8 mouse cellular contexts compared by ENCODE assay signal in the genomic region with DNA sequence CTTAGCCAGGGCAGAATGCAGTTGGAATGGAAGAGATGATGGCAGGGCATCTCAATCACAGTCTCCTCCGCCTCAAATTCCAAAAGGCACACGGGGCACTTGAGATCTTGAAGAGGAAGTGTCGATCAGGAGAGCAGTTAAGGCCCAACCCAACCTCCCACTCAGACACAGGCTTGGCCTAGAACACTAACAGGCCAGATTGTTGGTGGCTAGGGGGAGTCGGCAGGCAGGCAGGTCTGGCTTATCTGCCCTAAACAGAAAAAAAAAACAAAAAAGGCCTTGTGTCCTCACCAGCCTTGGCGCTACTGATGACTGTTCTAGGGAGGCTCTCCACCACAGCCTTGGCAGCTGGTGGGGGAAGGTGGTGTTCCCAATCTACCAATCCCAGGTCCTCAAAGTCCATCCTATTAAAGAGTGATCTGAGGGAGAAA. TPM values are rescaled to one million over a fixed set of nuclear protein-coding genes. Genes with fewer than 3 reads are reported as not detected.
DNase-seq lines count a peak whose midpoint lies in the region; ATAC-seq and TF ChIP-seq lines count a peak whose summit lies in the region.

No protein-coding gene starts in this region.

- H3K4me2 ChIP-seq in embryonic facial prominence, embryonic 15.5 days (replicated peaks): peak overlapping the region; percentile 72
- peak overlapping the region; percentile 79 for H3K4me2 ChIP-seq in limb, embryonic 14.5 days (replicated peaks; ENCODE audit: low read depth, low read length, severe bottlenecking)

- H3K4me3 ChIP-seq in layer of hippocampus, adult 2 months: peak overlapping the region; percentile 82
- peak overlapping the region; percentile 89 for H3K4me3 ChIP-seq in embryonic facial prominence, embryonic 15.5 days (replicated peaks)
- H3K4me3 ChIP-seq in limb, embryonic 14.5 days (replicated peaks; ENCODE audit: low read length): peak overlapping the region; percentile 69
- peak overlapping the region; percentile 82; the same call in 1 of the 2 replicates for H3K4me3 ChIP-seq in olfactory bulb, adult 2 months (ENCODE audit: insufficient read depth, low read depth, low read length)

- no peak for ATAC-seq in embryonic facial prominence, embryonic 15.5 days (ENCODE audit: insufficient number of reproducible peaks, low FRiP score, low TSS enrichment, low read depth)
- no peak for ATAC-seq in limb, embryonic 14.5 days (ENCODE audit: low FRiP score, low read depth)

- H3K27ac ChIP-seq in layer of hippocampus, adult 2 months: peak overlapping the region; percentile 90
- H3K27ac ChIP-seq in embryonic facial prominence, embryonic 15.5 days (replicated peaks): no peak overlapping the region
- H3K27ac ChIP-seq in limb, embryonic 14.5 days (replicated peaks; ENCODE audit: low read depth, low read length): no peak overlapping the region
- H3K27ac ChIP-seq in olfactory bulb, adult 2 months (ENCODE audit: insufficient read depth, low read depth, low read length): no peak overlapping the region

- H3K9ac ChIP-seq in embryonic facial prominence, embryonic 15.5 days: 0 out of 2 replicates have a peak overlapping the region, but pooled peaks have one; percentile 64
- H3K9ac ChIP-seq in limb, embryonic 14.5 days (ENCODE audit: low read depth, low read length, severe bottlenecking): no peak overlapping the region

- TF ChIP-seq POLR2A in limb, embryonic 14.5 days (IDR thresholded peaks at IDR 0.05; ENCODE audit: borderline replicate concordance, extremely low read depth, insufficient read depth, insufficient read length): no peak
- TF ChIP-seq POLR2A in olfactory bulb, adult 2 months (IDR thresholded peaks at IDR 0.05; ENCODE audit: insufficient read depth, low read depth, low read length): no peak

- H3K4me1 ChIP-seq in embryonic facial prominence, embryonic 15.5 days: peaks cover 34% of the 10 kb centered on the region
- H3K4me1 ChIP-seq in limb, embryonic 14.5 days (ENCODE audit: control insufficient read depth, insufficient read depth, low read length): peaks cover 10% of the 10 kb centered on the region
- peaks cover 16% of the 10 kb centered on the region for H3K4me1 ChIP-seq in olfactory bulb, adult 2 months (ENCODE audit: control insufficient read depth, insufficient read depth, low read length)

- no peak for TF ChIP-seq CTCF in layer of hippocampus, adult 2 months (conservative IDR thresholded peaks at IDR 0.05)
- no peak for TF ChIP-seq CTCF in olfactory bulb, adult 2 months (IDR thresholded peaks at IDR 0.05; ENCODE audit: insufficient read depth, low read depth, low read length)

- peaks cover 16% of the 10 kb centered on the region for H3K36me3 ChIP-seq in embryonic facial prominence, embryonic 15.5 days
- H3K36me3 ChIP-seq in limb, embryonic 14.5 days (ENCODE audit: control insufficient read depth, insufficient read depth, low read length): peaks cover 22% of the 10 kb centered on the region

- H3K27me3 ChIP-seq in embryonic facial prominence, embryonic 15.5 days: no peaks in the 10 kb centered on the region
- no peaks in the 10 kb centered on the region for H3K27me3 ChIP-seq in limb, embryonic 14.5 days (ENCODE audit: control insufficient read depth, insufficient read depth, low read length)

- no peak for DNase-seq in layer of hippocampus, adult 2 months (ENCODE audit: low spot score in 2 of 2)
- no peak for DNase-seq in layer of hippocampus, postnatal 25 days (ENCODE audit: extremely low spot score in 1 of 2, low spot score in 1 of 2)
- DNase-seq in limb, embryonic 14.5 days (ENCODE audit: low spot score): no peak
- no peak for DNase-seq in right cerebral cortex, postnatal 4 days
- no peak for DNase-seq in urinary bladder, postnatal 36 days (ENCODE audit: low spot score in 2 of 2)
- DNase-seq in gastrocnemius, postnatal 4 days (ENCODE audit: low spot score in 2 of 2): no peak

- H3K9me3 ChIP-seq in embryonic facial prominence, embryonic 15.5 days (replicated peaks): no peaks in the 10 kb centered on the region
- H3K9me3 ChIP-seq in limb, embryonic 14.5 days (ENCODE audit: control insufficient read depth, low read length): no peaks in the 10 kb centered on the region

- WGBS in embryonic facial prominence, embryonic 15.5 days: 58% methylated on average over 5 of the region's 5 CpGs
- 77% methylated on average over 5 of the region's 5 CpGs for WGBS in limb, embryonic 14.5 days
- 57% methylated on average over 5 of the region's 5 CpGs for WGBS in olfactory bulb, adult 2 months

RNA-seq across cellular contexts. Expression of a gene that starts 5.6 kb away (rescaled TPM):
- total RNA-seq in layer of hippocampus, adult 2 months (2021): 10 to 100 TPM; 74.7 to 86.1 TPM
- total RNA-seq in layer of hippocampus, postnatal 25 days (2021): 10 to 100 TPM; 75.9 to 83.5 TPM
- 106 and 120 TPM in 2 replicates for polyA plus RNA-seq in embryonic facial prominence, embryonic 15.5 days (2015; fragmentation: Nextera tagmentation; extraction: Ambion mirVana)
- polyA plus RNA-seq in limb, embryonic 14.5 days (2012; rRNA removed): 65.7 and 79.5 TPM in 2 replicates
- polyA plus RNA-seq in limb, embryonic 14.5 days (2014; fragmentation: Nextera tagmentation; extraction: Ambion mirVana): 84.4 and 85.6 TPM in 2 replicates
- not detected in 2 replicates for polyA plus RNA-seq in olfactory bulb, adult 2 months (2012; ENCODE audit: insufficient read depth, insufficient read length, low replicate concordance, missing spikeins)
- total RNA-seq in gastrocnemius, postnatal 4 days (2021): 10 to 100 TPM; 36.8 to 41.5 TPM

RNA-seq across cellular contexts. Expression of a gene that starts 5.9 kb away (rescaled TPM):
- total RNA-seq in layer of hippocampus, adult 2 months (2021): 10 to 100 TPM in 1 of 2 experiments, 1 to 10 TPM in 1; 9.6 to 11.3 TPM
- total RNA-seq in layer of hippocampus, postnatal 25 days (2021): 10 to 100 TPM in 1 of 2 experiments, 1 to 10 TPM in 1; 8.5 to 11.9 TPM
- 14.7 and 15.2 TPM in 2 replicates for polyA plus RNA-seq in embryonic facial prominence, embryonic 15.5 days (2015; fragmentation: Nextera tagmentation; extraction: Ambion mirVana)
- 32.9 and 50.5 TPM in 2 replicates for polyA plus RNA-seq in limb, embryonic 14.5 days (2012; rRNA removed)
- 16.0 and 16.1 TPM in 2 replicates for polyA plus RNA-seq in limb, embryonic 14.5 days (2014; fragmentation: Nextera tagmentation; extraction: Ambion mirVana)
- not detected in 2 replicates for polyA plus RNA-seq in olfactory bulb, adult 2 months (2012; ENCODE audit: insufficient read depth, insufficient read length, low replicate concordance, missing spikeins)
- 10 to 100 TPM in 1 of 2 experiments, 1 to 10 TPM in 1; 9.4 to 10.2 TPM for total RNA-seq in gastrocnemius, postnatal 4 days (2021)

RNA-seq across cellular contexts. Expression of a gene that starts 14.0 kb away (rescaled TPM):
- total RNA-seq in layer of hippocampus, adult 2 months (2021): 10 to 100 TPM; 17.4 to 19.0 TPM
- 10 to 100 TPM; 13.1 to 15.8 TPM for total RNA-seq in layer of hippocampus, postnatal 25 days (2021)
- polyA plus RNA-seq in embryonic facial prominence, embryonic 15.5 days (2015; fragmentation: Nextera tagmentation; extraction: Ambion mirVana): 33.0 and 36.0 TPM in 2 replicates
- polyA plus RNA-seq in limb, embryonic 14.5 days (2012; rRNA removed): 30.6 and 31.7 TPM in 2 replicates
- polyA plus RNA-seq in limb, embryonic 14.5 days (2014; fragmentation: Nextera tagmentation; extraction: Ambion mirVana): 23.0 and 23.5 TPM in 2 replicates
- polyA plus RNA-seq in olfactory bulb, adult 2 months (2012; ENCODE audit: insufficient read depth, insufficient read length, low replicate concordance, missing spikeins): not detected in 2 replicates
- 10 to 100 TPM; 16.1 to 18.3 TPM for total RNA-seq in gastrocnemius, postnatal 4 days (2021)

RNA-seq across cellular contexts. Expression of a gene that starts 16.2 kb away (rescaled TPM):
- 10 to 100 TPM; 31.0 to 32.5 TPM for total RNA-seq in layer of hippocampus, adult 2 months (2021)
- total RNA-seq in layer of hippocampus, postnatal 25 days (2021): 10 to 100 TPM; 31.4 to 36.4 TPM
- 39.4 and 39.5 TPM in 2 replicates for polyA plus RNA-seq in embryonic facial prominence, embryonic 15.5 days (2015; fragmentation: Nextera tagmentation; extraction: Ambion mirVana)
- polyA plus RNA-seq in limb, embryonic 14.5 days (2012; rRNA removed): 35.8 and 39.1 TPM in 2 replicates
- 52.2 and 53.7 TPM in 2 replicates for polyA plus RNA-seq in limb, embryonic 14.5 days (2014; fragmentation: Nextera tagmentation; extraction: Ambion mirVana)
- polyA plus RNA-seq in olfactory bulb, adult 2 months (2012; ENCODE audit: insufficient read depth, insufficient read length, low replicate concordance, missing spikeins): not detected in 2 replicates
- 10 to 100 TPM; 19.3 to 21.0 TPM for total RNA-seq in gastrocnemius, postnatal 4 days (2021)

RNA-seq across cellular contexts. Expression of a gene that starts 19.1 kb away (rescaled TPM):
- 1 to 10 TPM; 3.9 to 4.6 TPM for total RNA-seq in layer of hippocampus, adult 2 months (2021)
- total RNA-seq in layer of hippocampus, postnatal 25 days (2021): 1 to 10 TPM; 3.9 to 4.6 TPM
- polyA plus RNA-seq in embryonic facial prominence, embryonic 15.5 days (2015; fragmentation: Nextera tagmentation; extraction: Ambion mirVana): 27.9 and 29.0 TPM in 2 replicates
- 14.5 and 16.6 TPM in 2 replicates for polyA plus RNA-seq in limb, embryonic 14.5 days (2012; rRNA removed)
- polyA plus RNA-seq in limb, embryonic 14.5 days (2014; fragmentation: Nextera tagmentation; extraction: Ambion mirVana): 20.8 and 24.5 TPM in 2 replicates
- polyA plus RNA-seq in olfactory bulb, adult 2 months (2012; ENCODE audit: insufficient read depth, insufficient read length, low replicate concordance, missing spikeins): not detected in 2 replicates
- 10 to 100 TPM; 17.5 to 21.9 TPM for total RNA-seq in gastrocnemius, postnatal 4 days (2021)
